Mouse (Mus musculus) cerebellum, postnatal 4 days (tissue): Measurements from ENCODE around the gene Cdk5r2.

ENCODE experiments used
- DNase-seq, 2 experiments: peaks; one replicate each; pipeline ENCODE4 v3.0.0; 2022; ENCODE audit warnings: low spot score in 2 of 2, mixed read lengths in 1 of 2

The Cdk5r2 gene

GRCm38 (mm10) chr1:74851001-74851775, 3.5 kb upstream of the Cdk5r2 start:
- no peak for DNase-seq

GRCm38 (mm10) chr1:74855156-74855555, 422 bp downstream of the Cdk5r2 start:
- peak in 1 of 2 experiments; percentile 20 for DNase-seq

DNA sequence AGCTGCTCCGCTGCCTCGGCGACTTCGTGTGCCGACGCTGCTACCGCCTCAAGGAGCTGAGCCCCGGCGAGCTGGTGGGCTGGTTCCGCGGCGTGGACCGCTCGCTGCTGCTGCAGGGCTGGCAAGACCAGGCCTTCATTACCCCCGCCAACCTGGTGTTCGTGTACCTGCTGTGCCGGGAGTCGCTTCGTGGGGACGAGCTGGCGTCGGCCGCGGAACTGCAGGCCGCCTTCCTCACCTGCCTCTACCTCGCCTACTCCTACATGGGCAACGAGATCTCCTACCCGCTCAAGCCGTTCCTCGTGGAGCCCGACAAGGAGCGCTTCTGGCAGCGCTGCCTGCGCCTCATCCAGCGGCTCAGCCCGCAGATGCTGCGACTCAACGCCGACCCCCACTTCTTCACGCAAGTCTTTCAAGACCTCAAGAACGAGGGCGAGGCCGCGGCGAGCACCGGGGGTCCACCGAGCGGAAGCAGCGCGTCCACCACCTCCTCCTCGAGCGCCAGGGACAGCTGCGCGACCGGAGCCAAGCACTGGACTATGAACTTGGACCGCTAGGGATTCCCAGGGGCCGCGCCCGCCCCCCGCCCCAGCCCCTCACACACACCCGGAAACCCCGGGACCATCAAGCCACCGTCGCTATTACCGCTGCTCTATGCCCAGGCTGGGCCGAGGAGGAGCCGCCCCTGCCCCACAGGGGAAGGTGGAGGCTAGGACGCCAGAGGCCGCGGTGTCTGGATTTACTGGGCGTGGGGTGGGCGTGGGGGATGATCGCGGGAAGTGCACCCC, 1.1 kb downstream of the Cdk5r2 start:
- DNase-seq, result peak in 1 of 2 experiments; percentile 26

GRCm38 (mm10) chr1:74856439-74856720, 1.6 kb downstream of the Cdk5r2 start:
- DNase-seq, result no peak

GRCm38 (mm10) chr1:74856791-74857190, 2.1 kb downstream of the Cdk5r2 start:
- no peak for DNase-seq

DNA sequence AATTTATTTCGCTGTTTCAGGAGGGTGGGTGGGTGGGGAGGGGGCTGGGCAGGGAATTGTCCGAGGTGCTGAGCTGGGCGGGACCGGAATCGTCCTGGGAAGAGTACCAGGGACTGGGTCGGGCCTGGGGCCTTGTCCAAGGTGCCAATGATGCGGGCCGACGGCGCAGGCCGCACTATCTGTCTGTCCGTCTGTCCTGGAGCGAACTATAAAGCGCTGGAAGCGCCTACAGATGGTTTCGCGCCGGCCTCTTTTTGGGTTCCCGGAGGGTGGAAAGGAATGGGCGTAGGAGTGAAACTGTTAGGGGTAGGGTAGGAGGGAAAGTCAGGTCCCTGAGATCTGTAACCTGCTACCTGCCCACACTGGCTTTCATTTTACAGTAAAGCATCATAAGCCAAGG, 2.5 kb downstream of the Cdk5r2 start:
- no peak for DNase-seq

GRCm38 (mm10) chr1:74857677-74858076, 2.9 kb downstream of the Cdk5r2 start:
- no peak for DNase-seq

- DNase-seq, result peak; percentile 76 to 85
Measured at GRCm38 (mm10) chr1:74858171-74858719, 3.5 kb downstream of the Cdk5r2 start.

GRCm38 (mm10) chr1:74858805-74859204, 4.1 kb downstream of the Cdk5r2 start:
- no peak for DNase-seq

DNA sequence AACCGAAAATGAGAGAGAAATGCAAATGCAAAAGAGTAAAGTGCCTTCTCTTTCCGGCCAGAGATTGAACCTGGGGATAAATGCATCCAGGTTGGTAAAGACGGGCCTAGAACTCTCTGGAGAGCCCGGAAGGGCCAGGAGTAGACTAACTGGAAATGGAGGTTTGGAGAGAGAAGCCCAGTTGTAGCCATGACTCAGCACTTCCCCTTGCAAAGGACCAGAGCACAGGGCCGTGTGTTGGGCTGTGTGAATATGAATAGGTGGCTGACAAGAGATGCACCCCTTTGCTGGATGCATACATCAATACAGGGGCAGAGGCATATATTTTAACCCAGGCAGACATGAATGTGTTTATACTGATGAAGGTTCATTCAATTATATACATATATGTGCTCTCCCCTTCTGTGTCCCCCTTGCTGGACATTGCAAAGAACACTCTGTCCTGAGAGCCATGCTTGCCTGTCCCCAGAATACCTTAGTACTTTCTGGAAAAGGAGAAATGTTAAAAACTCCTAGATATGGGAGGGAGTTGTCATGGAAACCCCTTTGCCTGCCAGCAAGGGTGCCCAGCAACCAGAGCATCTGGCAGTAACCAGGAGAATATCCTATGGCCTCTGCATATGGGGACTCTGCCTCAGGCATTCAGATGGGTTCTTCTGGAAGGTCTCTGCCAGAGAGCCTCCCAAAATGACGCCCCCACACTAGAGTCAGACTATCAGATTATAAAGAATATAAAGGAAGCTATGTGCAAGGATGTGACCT, 4.7 kb downstream of the Cdk5r2 start:
- no peak for DNase-seq

DNA sequence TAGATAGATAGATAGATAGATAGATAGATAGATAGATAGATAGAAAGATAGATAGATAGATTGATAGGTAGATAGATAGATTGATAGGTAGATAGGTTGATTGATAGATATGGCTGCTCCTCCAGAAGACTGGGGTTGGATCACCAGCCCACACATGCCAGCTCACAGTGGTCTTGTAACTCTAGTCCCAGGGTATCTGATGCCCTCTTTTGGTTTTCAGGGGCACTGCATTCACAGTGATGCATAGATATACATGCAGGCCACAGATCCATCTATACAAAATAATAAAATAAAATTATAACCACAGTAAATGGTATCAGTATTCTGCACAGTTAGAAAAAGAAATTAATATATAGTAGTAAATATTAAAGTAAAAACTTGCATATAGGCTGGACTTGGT, 7.0 kb downstream of the Cdk5r2 start:
- no peak for DNase-seq

DNA sequence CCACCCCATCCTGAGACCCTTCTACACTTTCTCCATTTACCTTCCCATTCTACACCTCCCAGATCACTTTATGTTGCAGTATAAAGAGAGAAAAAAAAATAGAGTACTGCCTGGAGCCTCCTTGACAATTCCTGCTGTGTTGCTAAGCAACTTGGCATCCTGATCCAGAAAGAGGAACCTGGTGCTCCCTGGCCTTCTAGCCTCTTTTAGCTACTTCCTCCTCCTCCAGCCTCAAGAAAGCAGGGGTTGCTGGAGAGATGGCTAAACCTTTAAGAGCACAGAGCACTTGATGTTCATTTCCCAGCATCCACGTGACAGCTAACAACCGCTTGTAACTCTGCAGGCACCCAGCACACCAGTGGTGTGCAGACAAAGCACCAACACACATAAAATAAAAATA, 17.5 kb downstream of the Cdk5r2 start:
- DNase-seq, result no peak

DNA sequence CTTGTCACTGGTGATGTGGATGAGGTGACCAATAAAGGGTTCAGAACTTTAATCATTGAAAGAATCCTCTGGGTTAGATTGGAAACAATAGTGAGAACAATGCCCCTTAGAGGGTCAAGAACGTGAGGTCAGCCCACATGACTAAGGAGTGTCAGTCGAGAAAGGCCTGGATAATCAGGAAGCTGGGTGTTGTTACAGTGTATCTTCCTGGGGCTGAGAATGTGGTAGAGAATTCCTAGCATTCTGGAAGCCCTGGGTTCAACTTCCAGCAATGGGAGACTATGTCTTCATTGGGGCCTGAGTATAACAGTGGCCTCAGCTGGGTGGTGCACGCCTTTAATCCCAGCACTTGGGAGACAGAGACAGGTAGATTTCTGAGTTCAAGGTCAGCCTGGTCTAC, 22.5 kb downstream of the Cdk5r2 start:
- no peak for DNase-seq

GRCm38 (mm10) chr1:74880785-74881360, 26.1 kb downstream of the Cdk5r2 start:
- DNase-seq, result peak in 1 of 2 experiments; percentile 72

- no peak for DNase-seq
Measured at GRCm38 (mm10) chr1:74882055-74882734, 27.5 kb downstream of the Cdk5r2 start.

GRCm38 (mm10) chr1:74882828-74883227, 28.1 kb downstream of the Cdk5r2 start:
- DNase-seq, result no peak

DNA sequence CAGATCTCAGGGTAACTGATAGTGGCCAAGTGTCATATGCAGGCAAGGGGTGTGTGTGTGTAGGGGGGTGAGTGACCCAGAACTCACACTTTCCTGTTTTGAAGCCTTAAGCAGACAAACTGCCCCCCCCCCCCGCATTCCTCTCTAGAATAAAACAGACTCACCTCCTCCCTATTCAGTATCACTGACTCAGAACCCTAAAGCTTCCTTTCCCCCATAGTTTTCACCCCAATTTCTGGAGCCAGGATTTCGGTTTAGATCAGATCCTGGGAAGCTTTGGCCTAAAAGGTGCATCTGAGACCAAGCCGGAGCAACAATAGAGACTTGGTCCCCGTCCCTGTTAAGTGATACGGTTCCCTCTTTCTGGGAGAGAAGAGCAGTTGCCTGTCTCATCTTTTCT, 28.7 kb downstream of the Cdk5r2 start:
- DNase-seq, result no peak

DNA sequence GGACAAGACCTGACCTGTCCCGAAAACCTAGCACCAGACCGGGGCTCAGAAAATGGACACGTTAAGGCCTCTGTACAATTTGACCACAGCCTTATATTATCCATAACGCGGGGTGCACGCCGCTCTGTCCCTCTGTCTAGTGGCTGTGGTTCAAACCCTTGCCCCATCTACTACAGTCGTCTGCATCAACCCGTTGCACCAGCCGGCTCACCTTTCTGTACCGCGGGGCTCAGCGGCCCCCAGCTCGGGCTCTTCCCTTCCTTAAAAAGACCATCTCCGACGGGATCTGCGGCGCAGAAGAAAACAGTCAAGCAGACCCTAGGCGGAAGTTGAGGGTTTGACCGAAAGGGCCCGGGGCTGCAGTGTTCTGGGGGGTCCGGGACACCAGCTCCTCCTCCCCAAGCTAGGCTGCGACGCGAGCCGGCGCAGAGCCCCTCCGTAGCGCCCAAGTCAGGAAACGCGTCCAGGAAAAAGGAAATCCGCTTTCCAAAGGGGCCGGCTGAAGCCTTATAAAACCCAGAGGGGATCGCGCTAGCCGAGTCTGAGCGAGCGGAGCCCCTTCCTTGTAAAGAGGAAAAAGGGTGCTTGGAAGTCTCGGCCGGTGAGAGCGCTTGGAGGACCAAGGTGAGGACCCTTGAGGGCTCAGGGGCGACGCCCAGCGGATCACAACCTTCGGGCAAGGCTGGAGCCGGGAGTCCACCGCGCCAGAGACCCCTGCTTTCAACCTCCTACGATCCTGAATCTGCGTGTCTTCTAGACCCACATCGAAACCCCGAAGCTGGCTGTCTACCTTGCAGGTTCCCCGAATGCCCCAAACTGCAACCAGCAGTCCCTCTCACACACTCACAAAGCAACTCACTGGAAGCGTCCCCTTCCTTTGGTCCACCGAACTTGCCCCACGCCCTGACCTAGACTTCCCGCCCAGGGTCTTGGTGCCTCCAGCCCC, 29.7 kb downstream of the Cdk5r2 start:
- no peak for DNase-seq

DNA sequence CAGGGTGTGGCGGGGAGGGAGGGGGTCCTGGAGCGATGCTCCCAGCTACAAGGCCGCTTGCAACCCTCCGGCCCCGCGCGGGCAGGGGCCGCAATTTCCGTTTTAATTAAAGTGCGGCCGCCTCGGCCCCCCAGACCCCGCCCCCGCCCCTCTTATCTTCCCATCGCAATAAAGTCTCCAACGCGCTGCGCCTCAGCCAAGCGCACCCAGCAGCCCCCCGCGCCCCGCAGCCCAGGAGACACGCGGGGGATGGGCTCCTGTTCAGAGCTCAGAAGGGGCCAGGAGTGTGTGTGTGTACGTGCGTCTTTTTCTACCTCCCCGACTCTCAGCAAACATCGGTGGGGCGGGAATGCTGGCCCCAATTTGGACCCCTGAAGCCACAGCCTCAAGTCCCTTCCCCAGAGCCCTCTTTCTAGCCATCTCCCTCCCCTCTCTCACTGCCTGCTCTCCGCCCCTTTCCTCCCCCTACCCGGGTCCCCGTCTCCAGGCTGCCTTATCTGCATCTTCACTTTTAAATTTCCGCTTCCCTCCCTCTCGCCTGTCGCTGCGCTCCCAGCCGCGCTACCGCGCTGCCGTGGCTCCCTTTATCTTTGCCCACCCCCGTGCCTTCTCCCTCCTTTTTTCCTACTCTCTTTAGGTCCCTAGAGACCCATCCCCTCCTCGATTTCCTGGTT, 30.8 kb downstream of the Cdk5r2 start, which contains the start of gene Fev:
Fev (minus strand) TSS at position 51 of the 674 bp plus-strand sequence.
- DNase-seq, result no peak
